ENCODE assay signal across 7 mouse cellular contexts in genomic region chr13:46669048-46669619, GRCm38 (mm10). TPM values are rescaled to one million over a fixed set of nuclear protein-coding genes. Genes with fewer than 3 reads are reported as not detected.
DNase-seq lines count a peak whose midpoint lies in the region; ATAC-seq lines count a peak whose summit lies in the region.

Fam8a1 (plus strand) TSS chr13:46669522.

- peak within 1 kb of the TSS; percentile 77 for H3K27ac ChIP-seq in intestine, embryonic 15.5 days
- peak within 1 kb of the TSS; percentile 92 for H3K27ac ChIP-seq in midbrain, embryonic 10.5 days (replicated peaks)

- H3K27me3 ChIP-seq in intestine, embryonic 15.5 days (replicated peaks): no peaks in the 10 kb centered on the region; the same call in 1 of the 2 replicates
- H3K27me3 ChIP-seq in midbrain, embryonic 10.5 days (ENCODE audit: low read depth, poor library complexity, severe bottlenecking): no peaks in the 10 kb centered on the region

- no peaks in the 10 kb centered on the region for H3K9me3 ChIP-seq in intestine, embryonic 15.5 days
- H3K9me3 ChIP-seq in midbrain, embryonic 10.5 days (replicated peaks): no peaks in the 10 kb centered on the region

- under 1% methylated on average over 41 of the region's 46 CpGs for WGBS in intestine, embryonic 15.5 days
- WGBS in midbrain, embryonic 10.5 days: 1% methylated on average over 44 of the region's 46 CpGs

- DNase-seq in adrenal gland, adult 18-20 months (ENCODE audit: low spot score in 2 of 2): peak; percentile 93 to 95
- DNase-seq in embryo, embryonic 11 days: peak; percentile 93
- peak; percentile 91 to 93 for DNase-seq in gastrocnemius, postnatal 36 days
- peak; percentile 91 to 92 for DNase-seq in left cerebral cortex, postnatal 25 days (ENCODE audit: low spot score in 2 of 2)
- peak; percentile 93 for DNase-seq in midbrain, embryonic 10.5 days (ENCODE audit: low spot score)
- DNase-seq in right cerebral cortex, postnatal 4 days: peak; percentile 93

- H3K9ac ChIP-seq in intestine, embryonic 15.5 days: peak within 1 kb of the TSS; percentile 81

- H3K4me2 ChIP-seq in intestine, embryonic 15.5 days (replicated peaks): peak within 1 kb of the TSS; percentile 84

- intact Hi-C loops in gastrocnemius, postnatal 36 days (cut with DNase I): no loop called here
- intact Hi-C loops in left cerebral cortex, postnatal 25 days (cut with DNase I): loop anchor here (10.0 kb wide), 1 partner anchor 254 kb away; the partner anchor contains the start of gene Rbm24

- H3K4me3 ChIP-seq in intestine, embryonic 15.5 days (replicated peaks): peak within 1 kb of the TSS; percentile 95
- H3K4me3 ChIP-seq in midbrain, embryonic 10.5 days: peak within 1 kb of the TSS; percentile 91

- 0 out of 2 replicates have a peak, but pooled peaks cover 2% of the 10 kb centered on the region for H3K36me3 ChIP-seq in intestine, embryonic 15.5 days
- H3K36me3 ChIP-seq in midbrain, embryonic 10.5 days: peaks cover 29% of the 10 kb centered on the region

- 0 out of 2 replicates have a peak, but pooled peaks cover 6% of the 10 kb centered on the region for H3K4me1 ChIP-seq in intestine, embryonic 15.5 days (replicated peaks)
- H3K4me1 ChIP-seq in midbrain, embryonic 10.5 days: peaks cover 16% of the 10 kb centered on the region

- ATAC-seq in intestine, embryonic 15.5 days: peak; percentile 98

RNA-seq across cellular contexts. Expression of gene Fam8a1, which starts in this region (rescaled TPM):
- total RNA-seq in adrenal gland, adult 18-20 months (2021): 10 to 100 TPM; 48.5 to 49.6 TPM
- 10 to 100 TPM; 22.4 to 25.4 TPM for total RNA-seq in gastrocnemius, postnatal 36 days (2021)
- polyA plus RNA-seq in intestine, embryonic 15.5 days (2015; fragmentation: Nextera tagmentation; extraction: Ambion mirVana): 9.4 and 9.9 TPM in 2 replicates
- total RNA-seq in left cerebral cortex, postnatal 25 days (2021): 10 to 100 TPM; 82.9 to 85.4 TPM
- polyA plus RNA-seq in midbrain, embryonic 10.5 days (2016; fragmentation: Nextera tagmentation; extraction: Ambion mirVana): 8.5 and 9.5 TPM in 2 replicates

Comparison
In these comparisons a context has a peak if more than half of its experiments do, and no peak if none do; other contexts are left out.
1. Peak in every context shown above with its lines: DNase-seq, ATAC-seq, H3K4me3 ChIP-seq and H3K27ac ChIP-seq.